Mouse (Mus musculus) thymus, postnatal 0 days (tissue): ENCODE measurements around the gene Cfap77. TPM values are rescaled to one million over a fixed set of nuclear protein-coding genes. Genes with fewer than 3 reads are reported as not detected.
"Not testable (repeated sequence)": the region's sequence is repeated elsewhere in the genome, so short reads cannot be mapped to it uniquely, and the experiment has no call there.

Experiments
- DNase-seq: peaks from one replicate; pipeline ENCODE4 v3.0.0-alpha.2; 2015; ENCODE audit warnings: low spot score
- polyA plus RNA-seq: library from polyadenylated mRNA; unstranded; fragments of >200 nt; fragmentation: Nextera tagmentation; extraction: Ambion mirVana; gene quantifications from 2 replicates; pipeline ENCODE4 v1.2.1, GENCODE M21; 2015

Gene Cfap77
- polyA plus RNA-seq: 0.27 and 0.40 TPM in 2 replicates

DNA sequence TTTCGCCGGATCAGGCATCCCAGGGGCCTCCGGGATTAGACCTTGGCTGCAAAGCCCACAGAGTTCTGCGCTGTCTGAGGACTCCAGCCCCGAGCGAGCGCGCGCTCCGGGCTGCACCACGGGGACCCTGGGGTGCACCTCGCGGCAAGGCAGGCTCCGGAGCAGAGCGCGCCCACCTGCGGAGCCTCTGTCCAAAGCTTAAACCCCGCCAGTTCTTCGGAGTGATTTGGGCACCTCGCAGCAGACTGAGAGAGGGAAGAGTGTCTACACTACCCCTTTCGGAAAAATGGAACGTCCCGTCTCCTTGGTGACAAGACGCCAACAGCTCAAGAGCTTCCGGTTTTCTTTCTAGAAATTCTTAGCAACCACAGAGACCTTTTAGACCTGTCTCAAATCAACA lies at the start of gene Cfap77:
TSS of gene Cfap77 (minus strand) at position 76 of the 400 bp plus-strand sequence.
- peak; percentile 86 for DNase-seq

DNA sequence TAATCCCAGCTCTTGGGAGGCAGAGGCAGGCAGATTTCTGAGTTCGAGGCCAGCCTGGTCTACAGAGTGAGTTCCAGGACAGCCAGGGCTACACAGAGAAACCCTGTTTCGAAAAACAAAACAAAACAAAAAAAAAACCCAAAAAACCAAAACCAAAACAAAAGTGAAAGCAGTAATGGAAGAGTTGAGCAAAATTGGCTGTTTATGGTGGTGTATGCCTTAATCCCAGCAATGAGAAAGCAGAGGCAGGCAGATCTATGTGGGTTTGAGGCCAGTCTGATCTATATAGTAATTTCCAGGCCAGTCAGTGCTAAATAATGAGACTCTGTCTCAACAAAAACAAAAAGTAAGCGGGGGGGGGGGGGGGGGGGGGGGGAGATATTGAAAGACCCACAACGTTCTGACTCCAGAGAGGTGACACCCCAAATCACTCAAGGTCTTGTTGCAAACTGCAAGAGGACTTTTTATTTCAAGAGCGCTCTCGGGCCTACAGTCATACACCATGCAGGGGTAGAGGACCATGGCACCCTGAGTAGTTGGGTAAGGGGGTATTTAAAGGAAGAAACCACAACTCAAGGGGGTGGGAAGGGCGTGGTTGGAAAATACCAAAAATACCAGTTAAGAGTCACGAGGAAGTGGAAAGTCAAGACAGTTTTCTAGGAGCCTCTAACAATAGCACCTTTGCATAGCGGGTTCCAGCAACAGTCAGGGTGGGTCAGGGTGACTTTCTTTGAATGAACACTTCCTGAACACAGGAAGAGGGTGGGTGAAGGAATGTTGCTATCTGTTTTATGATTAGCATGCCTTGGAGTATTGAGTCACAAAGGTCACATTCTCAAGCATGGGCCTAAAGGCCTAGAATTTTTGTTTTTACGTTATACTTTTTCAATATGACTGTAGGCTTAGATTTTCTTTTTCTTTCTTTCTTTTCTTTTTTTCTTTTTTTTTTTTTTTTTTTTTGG lies 47.8 kb upstream of the Cfap77 start:
- DNase-seq: not testable (repeated sequence)

DNA sequence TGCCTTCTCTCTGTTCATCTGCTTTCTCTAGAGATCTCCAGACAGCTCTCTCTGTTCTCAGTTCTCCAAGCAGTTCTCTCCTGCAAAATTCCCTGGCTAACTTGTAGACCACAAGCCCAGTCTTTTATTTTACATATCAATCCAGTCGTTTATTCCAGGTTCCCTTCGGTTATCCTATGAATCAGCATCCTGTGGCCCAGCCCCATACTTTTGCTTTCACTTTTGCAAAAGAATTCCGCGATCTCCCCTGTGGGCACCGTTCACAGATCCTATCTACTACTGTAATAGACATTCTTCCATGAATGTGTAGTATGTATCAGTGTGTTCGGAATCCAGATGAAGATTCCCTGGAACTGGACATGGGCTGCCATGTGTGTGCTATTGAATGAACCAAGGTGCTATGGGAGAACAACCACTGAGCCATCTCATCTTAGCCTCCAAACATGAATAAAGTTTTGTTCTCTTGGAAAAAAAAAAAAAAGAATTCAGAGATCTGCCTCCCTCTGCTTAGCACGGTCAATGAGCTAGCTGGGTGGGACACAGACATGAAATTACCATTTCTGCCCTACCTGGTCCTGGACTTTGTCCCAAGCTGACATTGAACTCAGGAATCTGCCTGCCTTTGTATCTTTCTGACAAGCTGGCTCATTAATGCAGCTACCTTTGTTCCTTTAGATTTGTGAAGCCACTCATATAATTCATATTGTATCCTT lies 46.1 kb upstream of the Cfap77 start:
- no peak for DNase-seq

DNA sequence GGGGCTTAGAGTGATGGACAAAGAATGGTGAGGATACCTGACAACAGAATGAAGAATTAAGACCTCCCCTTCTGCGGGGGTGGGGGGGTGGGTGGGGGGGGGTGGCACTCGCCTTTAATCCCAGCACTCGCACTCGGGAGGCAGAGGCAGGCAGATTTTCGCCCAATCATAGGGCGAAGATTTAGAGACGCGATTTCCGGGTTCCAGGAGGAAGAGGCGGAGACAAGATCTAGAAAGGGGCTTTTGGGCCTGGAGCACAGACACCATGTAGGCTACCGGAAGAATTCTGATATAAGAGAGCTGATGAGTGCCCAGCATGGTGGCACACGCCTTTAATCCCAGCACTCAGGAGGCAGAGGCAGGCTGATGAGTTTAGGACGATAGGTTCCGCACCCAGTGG lies 44.8 kb upstream of the Cfap77 start:
- no peak for DNase-seq

DNA sequence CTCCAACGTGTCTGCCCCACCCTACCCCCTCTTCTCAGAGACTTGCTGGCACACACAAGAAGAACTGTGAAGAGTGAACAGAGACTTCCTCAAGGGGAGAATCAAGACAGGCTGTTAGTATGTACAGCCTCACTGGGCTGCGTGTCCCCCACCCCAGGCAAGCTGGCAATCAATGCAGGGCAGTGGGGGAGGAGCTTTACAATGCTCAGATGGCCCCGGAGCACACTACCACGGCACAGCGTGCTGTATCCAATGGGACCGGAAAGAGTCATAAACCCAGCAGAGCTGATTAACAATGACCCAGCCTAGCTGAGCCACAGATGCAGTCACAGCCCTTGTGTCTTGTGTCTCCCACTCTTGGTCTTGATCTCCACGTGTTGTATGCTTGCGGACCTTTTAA lies 43.9 kb upstream of the Cfap77 start:
- no peak for DNase-seq

DNA sequence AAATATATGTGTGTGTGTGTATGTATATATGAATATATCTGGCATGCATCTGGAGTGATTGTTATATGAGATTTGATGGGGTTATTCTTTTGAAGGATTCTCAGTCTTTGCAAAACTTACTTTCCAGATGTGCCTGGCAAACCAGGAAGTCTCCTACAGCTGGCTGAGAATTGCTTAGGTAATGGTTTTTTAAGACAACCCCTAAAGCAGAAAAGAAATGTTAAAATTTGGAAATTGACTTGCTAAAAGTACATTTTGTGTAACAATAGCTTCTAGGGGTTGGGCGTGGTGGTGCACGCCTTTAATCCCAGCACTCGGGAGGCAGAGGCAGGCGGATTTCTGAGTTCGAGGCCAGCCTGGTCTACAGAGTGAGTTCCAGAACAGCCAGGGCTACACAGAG lies 43.1 kb upstream of the Cfap77 start:
- not testable (repeated sequence) for DNase-seq

DNA sequence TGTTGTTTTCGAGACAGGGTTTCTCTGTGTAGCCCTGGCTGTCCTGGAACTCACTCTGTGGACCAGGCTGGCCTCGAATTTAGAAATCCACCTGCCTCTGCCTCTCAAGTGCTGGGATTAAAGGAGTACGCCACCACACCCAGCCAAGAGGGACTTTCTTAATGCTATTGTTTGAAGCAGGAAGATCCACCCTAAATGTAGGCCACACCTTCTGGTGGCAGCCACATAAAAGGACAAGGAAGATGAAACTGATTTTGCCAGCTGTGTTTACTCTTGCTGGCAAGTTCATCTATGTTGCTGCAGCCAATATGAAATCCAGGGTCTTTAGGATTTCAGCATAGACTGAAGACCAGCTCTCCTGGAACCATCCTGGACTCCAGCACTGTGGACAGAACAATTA lies 42.6 kb upstream of the Cfap77 start:
- DNase-seq: peak; percentile 81

DNA sequence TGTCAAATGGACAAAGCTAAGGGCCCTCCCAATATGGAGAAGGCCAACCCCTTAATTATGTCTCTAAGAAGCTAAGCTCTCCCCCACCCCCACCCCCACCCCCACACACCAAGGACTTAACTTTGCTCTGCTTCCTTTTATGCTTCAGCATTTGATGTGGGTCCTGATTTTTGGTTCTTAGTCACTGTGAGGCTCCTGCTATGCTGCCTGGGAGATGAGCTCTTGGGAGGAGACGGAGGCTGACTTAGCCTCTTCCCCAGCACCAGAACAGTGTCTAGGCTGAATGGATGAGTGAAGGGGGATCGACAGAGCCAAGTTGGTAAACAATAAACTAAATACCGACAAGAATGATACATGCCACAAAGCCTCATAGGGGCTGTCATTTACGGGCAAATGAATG lies 41.9 kb upstream of the Cfap77 start:
- peak; percentile 37 for DNase-seq

DNA sequence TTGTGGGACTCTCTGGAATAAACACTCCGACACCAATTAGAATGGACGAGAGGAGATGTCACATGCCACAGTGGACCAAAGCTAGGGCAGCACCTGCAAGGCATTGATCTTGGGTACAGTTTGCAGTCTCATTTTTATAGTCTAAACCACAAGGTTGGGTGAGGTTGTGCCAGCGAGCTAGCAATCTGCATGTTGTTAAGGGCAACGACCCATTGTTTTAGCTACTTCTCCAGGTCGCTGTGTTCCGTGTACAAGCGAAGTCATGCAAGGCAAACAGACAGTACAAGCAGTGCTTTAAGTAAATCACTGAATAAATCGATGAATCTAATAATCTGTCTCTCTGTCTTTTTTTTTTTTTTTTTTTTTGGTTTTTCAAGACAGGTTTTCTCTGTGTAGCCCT lies 40.8 kb upstream of the Cfap77 start:
- peak; percentile 26 for DNase-seq

DNA sequence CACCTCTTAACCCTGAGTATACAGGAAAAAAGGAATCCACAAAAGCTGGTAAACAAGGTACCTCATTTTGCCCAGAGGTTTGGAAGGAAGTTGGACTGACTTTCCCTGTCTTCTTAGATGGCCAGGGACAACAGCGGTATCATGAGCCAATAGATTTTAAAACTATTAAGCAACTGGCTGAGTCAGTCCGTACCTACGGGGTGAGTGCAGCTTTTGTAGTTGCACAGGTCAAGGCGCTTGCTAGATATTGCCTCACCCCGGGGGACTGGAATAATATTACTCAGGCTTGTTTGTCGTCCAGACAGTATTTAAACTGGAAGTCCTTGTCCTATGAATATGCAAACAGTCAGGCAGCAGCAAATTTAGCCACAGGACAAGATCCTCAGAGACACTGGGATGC lies 34.4 kb upstream of the Cfap77 start:
- DNase-seq: not testable (repeated sequence)

DNA sequence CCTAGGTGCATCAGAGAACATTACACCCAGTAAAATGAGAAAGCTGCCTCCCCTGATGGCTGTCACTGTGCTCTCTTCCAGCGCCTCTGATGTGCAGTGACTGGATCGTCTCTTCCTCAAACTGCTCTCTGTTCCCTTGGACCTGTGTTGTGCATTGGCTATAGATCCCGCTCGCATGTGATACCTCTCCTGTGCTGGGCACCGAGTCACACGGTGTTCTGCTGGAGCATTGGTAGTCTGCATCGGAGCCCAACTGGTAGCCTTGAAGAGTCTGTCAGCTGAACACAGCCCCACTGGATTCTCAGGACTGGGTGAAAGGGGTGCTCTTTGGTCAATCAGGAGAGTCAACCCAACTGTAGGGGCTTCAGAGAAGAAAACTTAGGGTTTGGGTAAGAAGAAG lies 31.2 kb upstream of the Cfap77 start:
- no peak for DNase-seq

DNA sequence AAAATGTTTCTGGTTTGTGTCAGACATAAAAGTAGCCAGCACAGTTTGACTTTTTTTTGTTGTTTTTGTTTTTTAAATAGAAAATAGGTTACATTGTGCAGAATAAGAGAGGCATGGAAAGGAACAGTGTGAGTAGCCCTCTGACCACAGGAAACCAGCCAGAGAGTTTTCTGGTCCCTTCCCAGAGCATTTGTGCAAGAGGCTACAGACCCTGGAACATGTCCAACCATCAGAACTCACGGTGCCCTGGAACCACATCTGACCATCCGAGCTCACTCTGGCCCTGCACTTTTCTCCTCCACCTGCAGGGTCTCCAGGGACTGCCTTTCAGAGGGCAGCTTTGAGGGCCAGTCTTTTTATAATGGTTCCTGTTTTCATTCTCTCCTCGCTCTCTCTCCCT lies 27.1 kb upstream of the Cfap77 start:
- DNase-seq: no peak

DNA sequence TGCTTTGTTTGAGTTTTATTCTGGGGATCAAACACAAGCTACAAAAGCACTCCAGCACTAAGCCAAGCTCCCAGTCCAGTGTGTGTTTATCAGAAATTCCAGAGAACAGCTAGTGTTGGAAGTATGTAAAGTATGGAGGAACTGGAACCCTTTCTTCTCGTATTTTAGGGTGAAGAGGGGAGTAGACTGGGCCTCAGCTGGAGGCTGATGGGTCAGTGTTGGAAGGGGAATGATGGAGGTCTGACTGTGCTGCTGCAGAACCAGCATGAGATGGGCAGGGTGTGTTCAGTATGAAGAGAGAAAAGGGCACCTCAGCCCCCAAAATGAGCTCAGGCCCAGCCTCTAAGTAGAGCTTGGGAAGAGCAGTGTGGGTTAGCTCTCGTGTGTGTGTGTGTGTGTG lies 21.4 kb upstream of the Cfap77 start:
- no peak for DNase-seq

DNA sequence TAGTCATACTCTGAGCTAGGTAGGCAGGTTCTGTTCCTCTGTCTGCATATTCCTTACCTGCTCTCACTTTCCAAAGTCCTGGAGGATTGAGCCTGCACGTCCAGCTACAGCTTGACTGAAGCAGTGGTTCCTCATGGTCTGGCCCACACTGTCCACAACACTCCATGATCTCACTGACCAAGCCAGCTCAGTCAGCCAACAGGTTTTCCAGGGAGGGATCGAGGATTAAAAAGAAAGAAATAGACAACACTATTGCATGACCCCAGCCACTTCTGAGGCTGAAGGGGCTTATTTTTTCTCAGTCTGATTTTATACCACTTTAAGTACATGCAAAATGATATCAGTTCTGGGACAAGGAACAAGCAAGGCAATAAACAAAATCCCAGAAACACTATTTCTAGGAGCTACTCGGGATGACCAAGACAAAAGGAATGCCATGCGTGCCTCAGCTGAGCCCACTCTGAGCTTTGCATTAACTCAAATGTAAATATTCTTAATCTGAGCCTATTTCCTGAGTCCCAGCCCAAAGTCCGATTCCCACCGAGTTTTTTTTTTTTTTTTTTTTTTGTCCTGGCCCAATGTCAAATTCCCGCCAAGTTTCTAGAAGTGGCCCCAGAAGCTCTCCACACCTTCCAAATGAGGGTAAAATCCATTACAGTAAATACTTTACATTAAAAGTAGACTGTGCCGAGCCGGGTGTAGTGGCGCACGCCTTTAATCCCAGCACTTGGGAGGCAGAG lies 20.6 kb upstream of the Cfap77 start:
- no peak for DNase-seq

DNA sequence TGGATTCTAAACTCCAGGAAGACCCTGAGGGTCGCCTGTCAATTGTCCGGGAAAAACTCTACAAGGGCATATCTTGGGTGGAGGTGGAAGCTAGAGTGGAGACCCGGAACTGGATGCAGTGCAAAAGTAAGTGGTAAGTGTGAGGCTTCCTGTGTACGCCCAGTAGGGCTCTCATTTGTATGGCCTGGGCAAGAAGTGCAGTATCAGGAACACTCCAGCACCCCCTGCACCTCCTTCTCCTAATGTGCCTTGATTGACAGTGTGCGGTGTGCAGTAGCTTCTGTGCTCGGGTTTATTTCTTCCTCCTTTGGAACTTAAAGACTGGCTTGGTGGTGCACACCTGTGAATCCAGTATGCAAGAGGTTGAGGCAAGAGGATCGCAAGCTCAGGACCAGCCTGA lies 19.8 kb upstream of the Cfap77 start:
- no peak for DNase-seq

DNA sequence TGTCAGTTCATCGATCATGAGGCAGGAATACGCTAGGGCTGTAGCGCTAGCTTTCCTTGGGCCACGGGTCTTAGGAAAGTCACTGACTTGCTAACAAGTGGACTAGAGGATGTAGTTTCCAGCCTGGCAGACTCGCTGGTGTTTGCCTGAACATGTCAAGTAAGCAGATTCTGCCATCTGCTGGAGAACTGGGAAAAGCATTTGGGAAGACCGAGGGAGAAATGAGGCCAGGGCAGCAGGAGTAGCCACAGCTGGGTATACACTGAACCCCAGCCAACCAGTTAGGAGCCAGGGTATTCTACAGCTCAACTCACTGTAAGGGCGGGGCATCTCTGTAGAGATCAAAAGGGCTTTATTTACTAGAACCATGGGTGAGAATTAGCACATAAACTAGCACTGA lies 11.5 kb upstream of the Cfap77 start:
- no peak for DNase-seq

DNA sequence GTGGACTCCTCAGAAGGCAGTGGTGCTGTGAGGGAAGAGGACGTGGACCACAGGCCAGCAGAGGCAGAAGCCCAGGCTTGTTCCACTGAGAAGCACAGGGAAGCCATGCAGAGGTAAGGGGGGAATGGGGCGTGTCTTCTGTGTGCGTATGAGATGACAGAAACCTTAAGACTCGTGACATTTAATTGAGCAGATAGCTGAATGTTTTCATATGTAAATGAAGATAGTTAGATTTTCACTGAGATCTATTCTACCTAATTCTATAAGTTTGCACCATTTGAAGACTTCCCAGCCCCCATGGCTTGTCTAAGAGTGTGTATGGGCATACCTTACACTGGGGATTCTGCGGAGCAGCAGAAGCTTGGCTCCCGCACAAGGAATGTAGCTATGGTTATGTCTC lies 10.9 kb upstream of the Cfap77 start:
- DNase-seq: no peak

DNA sequence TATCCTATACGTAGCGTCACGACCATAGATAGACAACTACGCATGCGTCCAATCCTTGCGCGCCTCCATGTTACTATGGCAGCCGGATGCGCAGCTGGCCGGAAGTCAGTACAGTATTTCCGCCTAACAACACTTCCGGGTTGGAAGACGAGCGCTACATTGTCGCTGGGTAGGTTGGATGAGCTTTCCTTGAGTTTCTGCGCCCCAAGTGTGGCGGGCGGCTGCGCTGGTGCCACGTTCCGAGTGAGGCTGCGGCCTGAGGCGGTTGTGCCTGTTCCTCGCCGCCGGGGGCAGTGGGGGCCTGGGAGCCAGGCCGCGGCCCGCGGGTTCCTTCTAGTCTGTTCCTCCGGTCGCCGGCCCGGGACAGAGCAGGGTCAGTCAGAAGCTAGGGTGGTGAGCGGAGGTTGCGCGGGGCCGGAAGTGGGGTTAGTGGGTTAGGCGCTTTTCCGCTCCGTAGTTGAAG lies 5.3 kb upstream of the Cfap77 start, which contains the start of gene Ttf1:
TSS of gene Ttf1 (plus strand) at position 128 of the 463 bp plus-strand sequence.
- peak; percentile 95 for DNase-seq

DNA sequence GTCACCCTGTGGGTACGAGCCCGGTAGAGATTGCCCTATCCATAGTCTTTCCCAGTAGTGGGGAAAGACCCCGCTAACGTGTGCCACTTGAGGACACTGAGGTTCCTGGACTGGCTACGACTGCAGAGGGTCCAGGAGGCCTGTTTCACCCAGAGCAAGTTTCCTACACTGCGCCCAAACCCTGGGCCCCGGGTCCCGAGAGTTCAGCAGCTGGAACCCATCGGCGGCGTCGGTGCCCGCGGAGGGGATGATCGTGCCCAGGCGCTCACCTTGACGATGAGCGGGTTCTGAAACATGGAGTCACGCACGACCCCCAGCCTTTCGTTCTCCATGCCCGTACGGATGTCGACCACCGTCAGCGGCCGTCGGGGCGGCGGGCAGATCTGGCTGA lies 326 bp downstream of the Cfap77 start:
- DNase-seq: no peak

DNA sequence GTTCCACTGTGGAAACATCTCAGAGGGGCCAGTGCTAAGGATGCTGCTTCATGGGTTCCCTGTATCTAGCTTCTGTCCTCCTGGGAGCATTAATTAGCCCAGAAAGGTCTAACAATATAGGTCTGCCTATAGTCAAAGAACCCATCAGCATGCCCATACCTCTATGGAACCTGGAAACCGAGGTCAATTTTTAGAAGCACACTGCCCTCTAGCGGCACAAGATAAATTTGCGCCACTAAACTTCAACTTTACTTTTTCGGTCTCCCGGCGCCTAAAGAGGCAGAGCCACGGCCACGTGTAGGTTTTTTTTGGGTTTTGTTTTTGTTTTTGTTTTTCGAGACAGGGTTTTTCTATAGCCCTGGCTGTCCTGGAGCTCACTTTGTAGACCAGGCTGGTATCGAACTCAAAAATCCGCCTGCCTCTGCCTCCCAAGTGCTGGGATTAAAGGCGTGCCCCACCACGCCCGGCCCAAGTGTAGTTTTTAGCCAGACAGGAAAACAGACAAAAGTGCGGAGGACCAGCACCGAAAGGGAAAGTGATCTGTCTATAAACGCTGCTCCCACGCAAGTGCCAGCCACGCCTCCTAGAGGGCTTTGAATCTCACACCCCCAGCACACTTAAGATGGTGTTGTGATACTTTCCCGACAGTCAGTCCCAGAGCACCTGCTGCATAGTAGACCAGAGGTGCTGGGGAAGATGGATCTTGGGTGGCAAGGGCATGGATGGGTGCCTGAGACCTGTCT lies 893 bp downstream of the Cfap77 start:
- peak; percentile 77 for DNase-seq

DNA sequence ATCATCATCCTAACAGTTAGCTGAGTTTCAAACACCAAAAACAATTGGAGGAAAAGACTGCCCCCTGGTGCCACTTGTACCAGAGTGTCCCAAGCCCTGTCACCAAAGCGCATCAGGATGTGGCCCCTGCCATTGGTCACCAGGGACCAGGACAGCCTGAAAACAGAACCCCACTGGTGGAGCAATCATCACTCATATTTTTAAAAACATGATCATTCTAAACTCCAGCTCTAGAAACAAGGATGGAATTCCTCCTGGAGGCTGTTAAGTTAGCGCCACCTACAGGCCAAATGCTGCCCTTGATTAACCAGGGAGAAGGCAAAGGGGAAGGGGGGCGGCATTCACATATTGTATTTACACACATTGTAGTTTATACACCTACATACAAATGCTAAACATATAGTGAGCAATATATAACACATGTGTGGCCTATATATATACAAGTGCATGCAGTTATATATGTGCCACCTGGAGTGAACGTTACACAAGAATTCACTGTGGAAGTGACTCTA lies 1.9 kb downstream of the Cfap77 start:
- DNase-seq: peak; percentile 68
